Mouse (Mus musculus): ENCODE data around the gene Haus5. TPM values are rescaled to one million over a fixed set of nuclear protein-coding genes. Genes with fewer than 3 reads are reported as not detected.
A peak's percentile ranks its signal among the peaks of the same experiment; 100 is the strongest.

The Haus5 gene
- total RNA-seq, 2 experiments from 2014 or later: 10.1 to 10.5 TPM

DNA sequence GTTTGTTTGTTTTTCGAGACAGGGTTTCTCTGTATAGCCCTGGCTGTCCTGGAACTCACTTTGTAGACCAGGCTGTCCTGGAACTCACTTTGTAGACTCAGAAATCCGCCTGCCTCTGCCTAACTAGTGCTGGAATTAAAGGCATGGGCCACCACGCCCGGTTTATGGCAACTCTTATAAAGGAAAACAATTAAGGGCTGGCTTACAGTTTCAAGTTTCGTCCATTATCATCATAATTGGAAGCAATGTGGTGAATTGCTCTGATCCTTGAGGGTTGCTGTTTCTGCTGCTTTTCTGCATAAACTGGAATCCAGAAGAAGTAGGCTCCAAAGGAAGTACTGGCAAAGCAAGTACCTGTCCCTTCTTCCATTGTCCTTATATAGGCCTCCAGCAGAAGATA, 38.1 kb downstream of the Haus5 start:
- no peak for DNase-seq

DNA sequence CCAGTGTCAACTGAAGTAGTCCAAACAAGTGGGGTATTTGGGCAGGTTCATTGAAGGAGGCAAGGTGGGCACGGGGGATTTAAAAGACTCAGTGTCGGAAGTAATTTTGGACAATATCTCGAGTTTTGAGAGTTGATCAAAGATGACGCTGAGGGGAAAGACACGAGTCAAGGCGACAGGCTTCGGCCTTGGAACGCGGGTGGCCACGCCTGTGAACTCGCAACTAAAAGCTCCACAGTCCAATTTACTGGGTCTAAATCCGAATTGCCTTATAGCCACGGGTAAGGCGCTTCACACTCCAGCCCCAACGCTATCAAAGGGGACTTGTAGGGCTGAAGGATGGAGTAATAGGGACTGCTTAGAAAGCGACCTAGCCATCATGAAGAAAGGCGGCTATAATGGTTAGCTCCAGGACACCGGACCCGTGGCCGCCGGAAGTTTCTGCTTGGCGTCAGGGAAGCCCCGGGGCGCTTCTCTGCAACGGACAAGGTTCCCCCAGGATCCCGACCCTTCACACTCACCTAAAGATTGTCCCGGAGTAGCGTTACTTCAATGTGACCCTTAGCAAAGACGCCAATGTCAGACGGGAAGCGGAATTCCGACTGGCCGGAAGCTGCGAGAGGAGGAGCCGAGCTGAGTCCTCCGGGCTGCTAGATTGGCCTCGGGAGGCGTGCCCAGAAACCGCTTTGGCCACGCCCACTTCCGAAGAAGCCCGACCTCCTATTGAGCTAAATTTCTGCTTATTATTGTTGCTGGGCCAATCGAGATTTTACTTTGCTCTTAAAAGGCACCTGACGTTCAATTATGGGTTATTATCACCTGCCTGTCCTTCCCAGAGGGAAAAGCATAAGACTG, 39.0 kb downstream of the Haus5 start, which contains the start of gene Cox6b1:
Gene Cox6b1, minus strand, starts transcription at position 622 of the 855 bp plus-strand sequence.
- DNase-seq: peak; percentile 90

- DNase-seq: peak; percentile 23 to 43
These were observed 45.6 kb downstream of the Haus5 start for GRCm38 (mm10) chr7:30619202-30619601.

GRCm38 (mm10) chr7:30618658-30619057, 46.1 kb downstream of the Haus5 start:
- no peak for DNase-seq

- DNase-seq: peak; percentile 49 to 69
These were observed 49.6 kb downstream of the Haus5 start for GRCm38 (mm10) chr7:30615049-30615760.

DNA sequence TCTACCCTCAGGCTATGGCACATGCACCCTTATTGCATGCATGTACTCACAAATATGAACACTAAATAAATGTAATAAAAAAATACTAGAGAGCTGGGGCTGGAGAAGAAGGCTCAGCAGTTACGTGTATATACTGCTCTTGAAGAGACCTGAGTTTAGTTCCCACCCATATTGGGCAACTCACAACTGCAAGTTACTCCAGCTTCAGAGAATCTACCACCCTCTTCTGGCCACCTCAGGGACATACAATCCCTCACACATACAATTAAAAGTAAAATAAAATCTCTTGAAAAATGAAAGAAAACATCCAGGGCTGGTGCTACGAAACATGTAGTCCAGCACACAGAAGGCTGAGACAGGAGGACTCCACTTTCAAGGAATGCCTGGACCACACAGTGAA, 50.3 kb downstream of the Haus5 start:
- no peak for DNase-seq

DNA sequence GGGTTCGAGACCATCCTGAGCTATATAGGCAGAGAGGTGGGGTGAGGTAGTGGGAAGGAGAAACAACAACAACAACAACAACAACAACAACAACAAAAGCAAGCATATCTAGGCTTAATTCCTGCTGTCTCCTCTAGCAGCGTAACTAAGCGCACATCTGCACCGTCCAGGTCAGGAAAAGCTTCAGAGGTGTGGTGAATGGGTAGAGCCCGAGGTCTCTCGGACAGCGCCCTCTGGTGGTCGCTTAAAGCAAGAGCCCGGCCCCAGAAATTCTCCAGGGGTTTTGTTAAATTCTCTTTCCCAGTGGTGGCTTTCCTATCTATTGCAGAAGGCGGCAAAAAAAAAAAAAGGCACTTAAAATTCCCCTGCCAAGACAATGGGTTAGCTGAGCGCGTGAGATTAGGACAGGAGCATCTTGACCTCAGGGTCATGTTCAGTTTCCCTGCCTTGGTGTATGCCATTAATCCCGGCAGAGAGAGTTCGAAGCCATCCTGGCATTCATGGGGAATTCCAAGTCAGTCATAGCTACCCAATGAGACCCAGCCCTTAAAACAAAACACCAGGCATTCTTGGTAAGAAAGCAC, 51.2 kb downstream of the Haus5 start:
- DNase-seq: peak; percentile 60 to 77

DNA sequence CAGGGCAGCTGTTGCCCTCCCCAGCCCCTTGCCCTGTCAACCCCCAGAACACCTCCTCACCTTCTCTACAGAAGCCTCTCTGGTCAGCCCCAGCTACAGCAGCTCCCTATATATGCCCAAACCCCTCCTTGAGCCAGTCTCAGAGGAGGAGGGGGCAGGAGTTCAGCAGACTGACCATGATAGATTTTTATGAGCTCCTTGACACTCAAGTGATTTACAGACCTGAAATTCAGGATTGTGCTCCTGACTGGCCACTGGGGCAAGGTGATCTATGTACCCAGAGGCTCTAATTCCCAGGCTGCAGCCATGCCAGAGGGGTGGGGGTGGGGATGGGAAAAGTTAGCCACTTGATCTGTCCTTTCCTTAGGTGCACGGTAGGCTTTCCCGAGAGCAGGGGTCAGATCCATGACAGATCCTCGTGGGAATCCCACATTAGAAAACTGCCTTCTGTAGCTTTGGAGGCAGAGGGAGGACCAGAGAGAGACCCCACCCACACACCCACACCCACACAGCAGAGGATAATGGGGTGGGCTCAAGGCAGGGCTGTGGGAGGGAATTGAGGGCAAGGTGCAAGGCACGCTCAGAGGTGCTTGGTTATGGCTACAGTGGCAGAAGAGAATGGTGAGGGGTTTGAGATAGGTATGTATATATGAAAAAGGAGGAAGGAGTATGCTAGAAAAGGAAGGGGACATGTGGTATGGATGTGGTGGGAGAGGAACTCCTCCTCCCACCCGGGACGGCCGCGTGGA, 52.0 kb downstream of the Haus5 start, which contains the start of gene Upk1a:
Gene Upk1a, minus strand, starts transcription at position 194 of the 749 bp plus-strand sequence.
- DNase-seq: no peak

DNA sequence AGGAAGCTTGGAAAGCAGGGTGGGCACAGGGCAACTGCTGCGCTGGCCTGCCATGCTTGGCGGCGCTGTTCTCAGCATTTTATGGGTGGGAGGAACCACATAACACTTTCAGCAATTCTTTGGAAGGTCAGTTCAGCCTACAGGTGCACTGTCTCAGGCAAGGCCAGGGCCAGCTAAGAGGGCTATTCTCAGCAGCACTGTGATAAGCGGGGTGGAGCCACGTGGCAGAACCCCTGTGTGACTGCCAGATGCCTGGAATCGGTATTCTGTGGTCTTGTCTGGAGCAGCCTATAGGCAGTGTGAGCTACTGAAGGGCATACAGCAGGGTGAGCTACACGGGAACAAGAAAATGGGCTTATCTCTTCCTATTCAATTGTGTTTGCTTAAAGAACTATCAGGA, 54.8 kb downstream of the Haus5 start:
- no peak for DNase-seq

- no peak for DNase-seq
These were observed 56.3 kb downstream of the Haus5 start for GRCm38 (mm10) chr7:30608476-30608875.

- peak; percentile 72 to 79 for DNase-seq
These were observed 57.0 kb downstream of the Haus5 start for GRCm38 (mm10) chr7:30607706-30608309.

DNA sequence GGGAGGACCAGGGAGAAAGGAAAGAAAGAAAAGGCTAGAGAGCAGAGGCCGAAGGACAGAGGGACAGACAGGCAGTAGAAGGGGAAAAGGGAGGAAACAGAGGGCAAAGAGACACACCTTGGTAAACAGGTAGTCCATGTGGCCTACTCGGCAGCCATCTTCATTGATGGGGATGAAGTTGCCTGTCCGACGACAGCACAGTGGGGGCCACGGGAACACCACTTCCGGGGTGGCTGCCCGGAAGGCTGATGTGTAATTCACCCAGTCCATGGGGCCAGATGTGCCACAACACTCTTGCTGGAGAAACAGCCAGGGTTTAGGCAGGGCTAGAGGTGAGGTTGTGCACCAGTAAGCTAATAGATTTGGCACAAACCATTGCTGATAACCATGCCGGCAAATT, 59.9 kb downstream of the Haus5 start:
- DNase-seq: no peak

DNA sequence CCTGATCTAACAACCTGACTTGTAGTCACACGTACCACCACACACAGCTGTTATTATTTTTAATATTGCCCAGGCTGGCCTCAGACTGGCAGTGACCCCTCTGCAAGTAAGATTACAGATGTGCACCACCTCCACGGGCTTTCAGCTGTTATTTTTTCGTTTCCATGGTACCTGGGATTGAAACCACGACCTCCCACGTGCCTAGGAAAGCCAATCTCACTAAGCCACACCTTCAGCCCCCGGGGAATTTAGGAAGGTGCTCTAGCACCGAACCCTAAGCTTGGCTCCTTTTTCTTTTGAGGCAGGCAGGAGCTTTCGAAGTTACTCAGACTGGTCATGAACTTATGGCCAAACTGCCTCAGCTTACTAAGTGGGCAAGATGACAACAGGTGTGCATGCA, 60.4 kb downstream of the Haus5 start:
- no peak for DNase-seq

Other genes with a start within 250 kb of the Haus5 start
- gene Hcst, start 245.1 kb downstream of the Haus5 start, total RNA-seq (2021): 1 to 10 TPM; 1.8 to 2.0 TPM
- gene Nfkbid, start 243.3 kb downstream of the Haus5 start, total RNA-seq (2021): 1 to 10 TPM in 1 of 2 experiments, under 1 TPM in 1; 0.89 to 1.0 TPM
- 10 to 100 TPM; 23.5 to 28.6 TPM for gene Aplp1, start 219.5 kb downstream of the Haus5 start, total RNA-seq (2021)
- not detected for gene Kirrel2, start 207.3 kb downstream of the Haus5 start, total RNA-seq (2021)
- gene Nphs1, start 206.7 kb downstream of the Haus5 start, total RNA-seq (2021): not detected
- gene Prodh2, start 171.4 kb downstream of the Haus5 start, total RNA-seq (2021): under 1 TPM in 1 of 2 experiments, not detected in 1; 0.53 TPM
- gene Arhgap33, start 129.9 kb downstream of the Haus5 start, total RNA-seq (2021): 1 to 10 TPM; 2.5 to 2.9 TPM
- 10 to 100 TPM; 27.1 to 28.3 TPM for gene Hspb6, start 112.8 kb downstream of the Haus5 start, total RNA-seq (2021)
- gene Proser3, start 112.7 kb downstream of the Haus5 start, total RNA-seq (2021): 1 to 10 TPM; 7.8 to 8.5 TPM
- 10 to 100 TPM; 46.2 to 55.4 TPM for gene Lin37, start 105.2 kb downstream of the Haus5 start, total RNA-seq (2021)
- gene U2af1l4, start 101.7 kb downstream of the Haus5 start, total RNA-seq (2021): 10 to 100 TPM; 68.8 to 70.8 TPM
- 1 to 10 TPM; 3.5 to 6.7 TPM for gene Gm49396, start 101.7 kb downstream of the Haus5 start, total RNA-seq (2021)
- 100 to 1,000 TPM; 141 to 163 TPM for gene Psenen, start 101.4 kb downstream of the Haus5 start, total RNA-seq (2021)
- 1 to 10 TPM; 2.0 to 3.2 TPM for gene Igflr1, start 99.6 kb downstream of the Haus5 start, total RNA-seq (2021)
- 10 to 100 TPM; 38.5 to 44.5 TPM for gene Kmt2b, start 76.3 kb downstream of the Haus5 start, total RNA-seq (2021)
- under 1 TPM in 1 of 2 experiments, not detected in 1; 0.72 TPM for gene Zbtb32, start 66.1 kb downstream of the Haus5 start, total RNA-seq (2021)
- gene Upk1a, start 52.1 kb downstream of the Haus5 start, total RNA-seq (2021): under 1 TPM in 1 of 2 experiments, not detected in 1; 0.43 TPM
- gene Cox6b1, start 38.8 kb downstream of the Haus5 start, total RNA-seq (2021): 1,000 to 10,000 TPM; 1,179 to 1,185 TPM
- not detected for gene Etv2, start 29.1 kb downstream of the Haus5 start, total RNA-seq (2021)
- 10 to 100 TPM; 83.0 to 88.1 TPM for gene Rbm42, start 14.7 kb downstream of the Haus5 start, total RNA-seq (2021)
- not detected for gene Pmis2, start 6.6 kb upstream of the Haus5 start, total RNA-seq (2021)
- 1 to 10 TPM; 4.8 to 6.3 TPM for gene 2200002J24Rik, start 33.9 kb upstream of the Haus5 start, total RNA-seq (2021)
- gene Atp4a, start 47.2 kb upstream of the Haus5 start, total RNA-seq (2021): 1 to 10 TPM; 3.1 to 5.9 TPM
- gene Tmem147, start 64.5 kb upstream of the Haus5 start, total RNA-seq (2021): 100 to 1,000 TPM; 229 to 231 TPM
- under 1 TPM in 1 of 2 experiments, not detected in 1; 0.26 TPM for gene Gapdhs, start 78.7 kb upstream of the Haus5 start, total RNA-seq (2021)
- gene Sbsn, start 86.5 kb upstream of the Haus5 start, total RNA-seq (2021): 100 to 1,000 TPM; 326 to 370 TPM
- 1 to 10 TPM; 2.4 to 2.5 TPM for gene Dmkn, start 98.8 kb upstream of the Haus5 start, total RNA-seq (2021)
- gene Krtdap, start 122.9 kb upstream of the Haus5 start, total RNA-seq (2021): 1 to 10 TPM in 1 of 2 experiments, not detected in 1; 2.8 TPM
- gene Ffar2, start 158.8 kb upstream of the Haus5 start, total RNA-seq (2021): 1 to 10 TPM; 1.7 to 2.9 TPM
- under 1 TPM in 1 of 2 experiments, not detected in 1; 0.33 TPM for gene Ffar3, start 191.2 kb upstream of the Haus5 start, total RNA-seq (2021)
- gene Ffar1, start 196.6 kb upstream of the Haus5 start, total RNA-seq (2021): not detected
- under 1 TPM; 0.56 TPM for gene Cd22, start 215.3 kb upstream of the Haus5 start, total RNA-seq (2021)
- gene Mag, start 249.9 kb upstream of the Haus5 start, total RNA-seq (2021): under 1 TPM; 0.20 to 0.46 TPM

All from adrenal gland, postnatal 36 days (tissue).